Mouse (Mus musculus) intestine, postnatal 0 days (tissue): ENCODE measurements around the gene Wdr81. TPM values are rescaled to one million over a fixed set of nuclear protein-coding genes. Genes with fewer than 3 reads are reported as not detected.
"Not testable (repeated sequence)": the region's sequence is repeated elsewhere in the genome, so short reads cannot be mapped to it uniquely, and the experiment has no call there.

Source experiments
- ATAC-seq: fragments of 200-750 bp; cut with Nextera tagmentation; 2 replicates; pipeline ENCODE4 v1.8.0; 2017; ENCODE audit warnings: mild to moderate bottlenecking, moderate TSS enrichment, moderate library complexity
- H3K27ac ChIP-seq: fragments of 300-500 bp; sonication (generic); 2 replicates; pipeline ENCODE4 v1.5.1; 2014; ENCODE audit warnings: mild to moderate bottlenecking, low read depth, low read length, moderate library complexity
- H3K27me3 ChIP-seq: fragments of 300-500 bp; sonication (generic); replicated peaks from 2 replicates; pipeline ENCODE4 v1.6.1; 2014; ENCODE audit warnings: low read length, mixed read lengths; ENCODE audit not compliant: control insufficient read depth, insufficient read depth
- H3K36me3 ChIP-seq: fragments of 300-500 bp; sonication (generic); 2 replicates; pipeline ENCODE4 v1.6.1; 2014; ENCODE audit warnings: mild to moderate bottlenecking, moderate library complexity; ENCODE audit not compliant: control insufficient read depth, insufficient read depth
- H3K4me1 ChIP-seq: fragments of 300-500 bp; sonication (generic); replicated peaks from 2 replicates; pipeline ENCODE4 v1.6.1; 2014; ENCODE audit warnings: antibody characterized with exemption, low read length, mixed read lengths; ENCODE audit not compliant: control insufficient read depth, insufficient read depth
- H3K4me2 ChIP-seq: fragments of 300-500 bp; sonication (generic); replicated peaks from 2 replicates; pipeline ENCODE4 v1.6.1; 2014; ENCODE audit warnings: low read depth, mild to moderate bottlenecking, moderate library complexity
- H3K4me3 ChIP-seq: fragments of 300-500 bp; sonication (generic); 2 replicates; pipeline ENCODE4 v1.5.1; 2014; ENCODE audit warnings: low read depth, low read length
- H3K9ac ChIP-seq: fragments of 300-500 bp; sonication (generic); 2 replicates; pipeline ENCODE4 v1.6.1; 2014; ENCODE audit warnings: mild to moderate bottlenecking, low read depth, low read length
- H3K9me3 ChIP-seq: fragments of 300-500 bp; sonication (generic); 2 replicates; pipeline ENCODE4 v1.6.1; 2016; ENCODE audit warnings: mixed run types; ENCODE audit not compliant: control insufficient read depth
- CTCF ChIP-seq: sonication (generic); IDR thresholded peaks from 2 replicates; pipeline ENCODE4 v1.5.1; 2016; ENCODE audit warnings: low read depth, mild to moderate bottlenecking, control low read depth, antibody characterized with exemption, moderate library complexity
- WGBS: fragments of 180-500 bp; shearing (Covaris S2); extraction: QIAGEN DNeasy Blood & Tissue Kit; methylation state at CpG from one replicate; pipeline ENCODE4 v1.1.7; 2014; 5-methylcytosine and 5-hydroxymethylcytosine counted together
- polyA plus RNA-seq: library from polyadenylated mRNA; unstranded; fragments of >200 nt; fragmentation: Nextera tagmentation; extraction: Ambion mirVana; gene quantifications from 2 replicates; pipeline ENCODE4 v1.2.1, GENCODE M21; 2015

Wdr81 gene
- polyA plus RNA-seq, 1 experiment from 2014 or later, result 8.8 TPM

GRCm38 (mm10) chr11:75459141-75459711, 4.7 kb upstream of the Wdr81 start:
- no peak overlapping the region for H3K4me3 ChIP-seq
- TF ChIP-seq CTCF, result no peak
- no peaks in the 10 kb centered on the region for H3K9me3 ChIP-seq
- no peak overlapping the region for H3K9ac ChIP-seq
- 0 out of 2 replicates have a peak, but pooled peaks cover 6% of the 10 kb centered on the region for H3K4me1 ChIP-seq
- no peak overlapping the region for H3K4me2 ChIP-seq
- H3K27ac ChIP-seq, result peak overlapping the region; percentile 94; the same call in 1 of the 2 replicates
- ATAC-seq, result no peak
- H3K36me3 ChIP-seq, result no peaks in the 10 kb centered on the region
- no peaks in the 10 kb centered on the region for H3K27me3 ChIP-seq
- 67% methylated on average over 5 of the region's 5 CpGs for WGBS

- TF ChIP-seq CTCF, result no peak
- no peak overlapping the region for H3K4me3 ChIP-seq
- H3K27me3 ChIP-seq, result no peaks in the 10 kb centered on the region
- H3K27ac ChIP-seq, result no peak overlapping the region
- 80% methylated on average over 8 of the region's 8 CpGs for WGBS
- H3K4me2 ChIP-seq, result no peak overlapping the region
- H3K36me3 ChIP-seq, result no peaks in the 10 kb centered on the region
- no peak overlapping the region for H3K9ac ChIP-seq
- 0 out of 2 replicates have a peak, but pooled peaks cover 4% of the 10 kb centered on the region for H3K4me1 ChIP-seq
- ATAC-seq, result no peak
- H3K9me3 ChIP-seq, result no peaks in the 10 kb centered on the region
Measured at GRCm38 (mm10) chr11:75458628-75459041, 4.1 kb upstream of the Wdr81 start.

GRCm38 (mm10) chr11:75458169-75458568, 3.7 kb upstream of the Wdr81 start:
- Histone ChIP-seq H3K4me2 (no peak overlapping the region), H3K4me1 (0 out of 2 replicates have a peak, but pooled peaks cover 3% of the 10 kb centered on the region), H3K9me3 (no peaks in the 10 kb centered on the region), H3K36me3 (no peaks in the 10 kb centered on the region), H3K27me3 (no peaks in the 10 kb centered on the region), H3K9ac (0 out of 2 replicates have a peak overlapping the region, but pooled peaks have one; percentile 11), H3K27ac (no peak overlapping the region), H3K4me3 (no peak overlapping the region)
- 23% methylated on average over 3 of the region's 3 CpGs for WGBS
- ATAC-seq, result no peak
- peak; percentile 84 for TF ChIP-seq CTCF

- Histone ChIP-seq H3K4me1 (no peaks in the 10 kb centered on the region), H3K9ac (no peak overlapping the region), H3K36me3 (peaks cover 12% of the 10 kb centered on the region), H3K9me3 (no peaks in the 10 kb centered on the region), H3K4me2 (no peak overlapping the region), H3K4me3 (no peak overlapping the region), H3K27me3 (no peaks in the 10 kb centered on the region), H3K27ac (no peak overlapping the region)
- WGBS, result 78% methylated on average over 7 of the region's 7 CpGs
- no peak for TF ChIP-seq CTCF
- no peak for ATAC-seq
Measured at GRCm38 (mm10) chr11:75456440-75456871, 1.9 kb upstream of the Wdr81 start.

- H3K4me1 ChIP-seq, H3K4me3 ChIP-seq, H3K27me3 ChIP-seq, H3K4me2 ChIP-seq, H3K27ac ChIP-seq, ATAC-seq, H3K9ac ChIP-seq, H3K9me3 ChIP-seq: not testable (repeated sequence)
- WGBS, result 95% methylated on average over 2 of the region's 2 CpGs
- peaks cover 17% of the 10 kb centered on the region for H3K36me3 ChIP-seq
Measured at GRCm38 (mm10) chr11:75455971-75456370, 1.5 kb upstream of the Wdr81 start.

DNA sequence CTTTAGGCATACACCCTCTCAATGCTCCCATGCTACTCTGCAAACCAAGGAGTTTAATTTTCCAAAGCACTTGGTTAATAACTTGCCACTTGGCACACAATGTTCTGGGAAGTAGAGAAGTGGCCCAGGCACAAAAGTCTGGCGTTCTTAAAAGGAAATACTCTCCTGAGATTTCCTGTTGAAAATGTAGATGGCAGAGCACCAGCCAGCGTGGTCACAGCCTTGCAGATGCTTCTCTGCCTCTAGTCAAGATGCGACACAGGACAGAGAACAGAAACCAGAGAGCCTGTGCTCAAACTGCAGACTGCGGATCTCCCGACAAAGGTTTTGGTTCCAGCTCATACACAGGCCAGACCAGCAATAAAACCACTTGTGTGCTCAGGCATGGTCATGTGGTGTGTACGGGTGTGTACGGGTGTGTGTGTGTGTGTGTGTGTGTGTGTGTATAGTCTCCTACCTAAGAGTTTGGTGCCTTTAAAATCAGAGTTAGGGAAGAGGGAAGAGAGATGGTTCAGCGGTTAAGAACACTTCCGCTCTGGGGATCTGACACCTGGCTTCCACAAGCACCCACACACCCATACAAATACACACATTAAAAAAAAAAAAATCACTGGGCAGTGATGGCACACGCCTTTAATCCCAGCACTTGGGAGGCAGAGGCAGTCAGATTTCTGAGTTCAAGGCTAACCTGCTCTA, 672 bp upstream of the Wdr81 start:
- Histone ChIP-seq H3K9me3 (no peaks in the 10 kb centered on the region), H3K27ac (peak overlapping the region; percentile 46), H3K36me3 (peaks cover 21% of the 10 kb centered on the region), H3K4me1 (no peaks in the 10 kb centered on the region), H3K9ac (peak overlapping the region; percentile 74; the same call in 1 of the 2 replicates), H3K27me3 (no peaks in the 10 kb centered on the region), H3K4me2 (peak overlapping the region; percentile 98), H3K4me3 (peak overlapping the region; percentile 71; the same call in 1 of the 2 replicates)
- TF ChIP-seq CTCF, result no peak
- 59% methylated on average over 10 of the region's 10 CpGs for WGBS
- no peak for ATAC-seq
